Mouse (Mus musculus) erythroblast, embryonic 14.5 days (primary cell): Measurements from ENCODE around the gene Tmem102.

ENCODE experiments used
- GATA1 ChIP-seq: IDR thresholded peaks from 2 replicates; pipeline ENCODE4 v1.6.1; 2012; ENCODE audit warnings: low read length, inconsistent platforms, mixed read lengths
- TAL1 ChIP-seq: IDR thresholded peaks from 3 replicates; pipeline ENCODE4 v1.6.1; 2012; ENCODE audit warnings: low read length, inconsistent platforms, mixed read lengths

- no peak for TF ChIP-seq GATA1
- no peak for TF ChIP-seq TAL1
Measured at GRCm38 (mm10) chr11:69834001-69834549, 28.7 kb upstream of the Tmem102 start.
